In the genomic region with DNA sequence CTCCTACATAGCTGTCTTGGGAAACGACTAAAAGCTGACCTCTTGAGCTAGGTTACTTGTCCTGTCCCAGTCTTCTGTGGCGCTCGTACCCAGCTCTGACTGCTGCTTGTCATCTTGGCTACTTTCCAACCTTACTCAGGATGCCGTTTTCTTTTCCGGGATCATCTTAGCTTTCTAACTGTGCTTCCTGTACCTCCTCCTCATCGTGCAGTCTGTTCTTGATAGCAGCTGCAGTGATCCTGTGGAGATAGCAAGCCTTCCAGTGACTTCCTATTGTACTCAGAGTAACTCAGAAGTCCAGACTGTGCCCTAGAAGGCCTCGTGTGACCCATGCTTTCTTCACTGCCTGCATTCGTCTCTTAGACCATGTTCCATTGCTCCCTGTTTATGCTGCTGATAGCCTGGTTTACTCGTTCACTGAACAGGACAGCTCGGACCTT, we compare ENCODE assay signal across 11 mouse cellular contexts. TPM values are rescaled to one million over a fixed set of nuclear protein-coding genes. Genes with fewer than 3 reads are reported as not detected.
DNase-seq lines count a peak whose midpoint lies in the region; ATAC-seq and TF ChIP-seq lines count a peak whose summit lies in the region.
"Had no signal": no experiment of that assay in that cellular context is flagged by ENCODE, and none has a peak within 500 bp of the region (broad histone marks: within the 10 kb centered on the region; RNA-seq: fewer than 3 reads in every experiment).

No protein-coding gene starts in this region.

- WGBS in lung, embryonic 14.5 days, result 40% methylated on average over 10 of the region's 10 CpGs
- WGBS in lung, adult 2 months, result 23% methylated on average over 10 of the region's 10 CpGs
- WGBS in heart, embryonic 16.5 days, result 25% methylated on average over 10 of the region's 10 CpGs

- no peak for TF ChIP-seq POLR2A in lung, adult 2 months (IDR thresholded peaks at IDR 0.05; ENCODE audit: borderline replicate concordance, extremely low read depth, low read depth, low read length)

- peak; percentile 52; the same call in 1 of the 2 replicates for ATAC-seq in lung, embryonic 14.5 days (ENCODE audit: insufficient read depth)
- peak; percentile 52 for ATAC-seq in heart, embryonic 16.5 days (replicated peaks; ENCODE audit: extremely low read depth, insufficient read depth, low FRiP score)

- no peak overlapping the region for H3K9ac ChIP-seq in lung, embryonic 14.5 days
- H3K9ac ChIP-seq in heart, embryonic 16.5 days (ENCODE audit: low read length), result no peak overlapping the region
- H3K9ac ChIP-seq: lung, embryonic 15.5 days had no signal

- H3K4me1 ChIP-seq in lung, embryonic 14.5 days (ENCODE audit: insufficient read depth), result no peaks in the 10 kb centered on the region
- H3K4me1 ChIP-seq in lung, adult 2 months (ENCODE audit: control insufficient read depth, insufficient read depth, low read length), result peaks cover 12% of the 10 kb centered on the region
- H3K4me1 ChIP-seq in heart, embryonic 16.5 days (ENCODE audit: control insufficient read depth, insufficient read depth, low read length), result 0 out of 2 replicates have a peak, but pooled peaks cover 2% of the 10 kb centered on the region
- peaks cover 46% of the 10 kb centered on the region for H3K4me1 ChIP-seq in megakaryocyte, embryonic 14.5 days

- H3K27ac ChIP-seq in lung, embryonic 14.5 days (ENCODE audit: low read depth), result no peak overlapping the region
- peak overlapping the region; percentile 51 for H3K27ac ChIP-seq in heart, embryonic 16.5 days (ENCODE audit: low read length)
- H3K27ac ChIP-seq: lung, embryonic 15.5 days had no signal

- no peaks in the 10 kb centered on the region for H3K36me3 ChIP-seq in lung, embryonic 14.5 days (ENCODE audit: insufficient read depth)
- no peaks in the 10 kb centered on the region for H3K36me3 ChIP-seq in heart, embryonic 16.5 days (ENCODE audit: control insufficient read depth, insufficient read depth)
- peaks cover 9% of the 10 kb centered on the region for H3K36me3 ChIP-seq in megakaryocyte, embryonic 14.5 days (replicated peaks; ENCODE audit: low read length)
- H3K36me3 ChIP-seq: lung, embryonic 15.5 days had no signal

- DNase-seq in adrenal gland, adult 2 months, result peak; percentile 6
- no peak for DNase-seq in adrenal gland, postnatal 4 days (ENCODE audit: low spot score in 2 of 2)
- DNase-seq in lung, embryonic 14.5 days, result peak; percentile 49
- DNase-seq in lung, adult 2 months, result no peak
- DNase-seq in Muller cell, postnatal 12 days (ENCODE audit: inconsistent ontology term), result no peak
- DNase-seq in right cerebral cortex, postnatal 14 days, result no peak

- no peak overlapping the region for H3K4me2 ChIP-seq in lung, embryonic 14.5 days
- peak overlapping the region; percentile 17 for H3K4me2 ChIP-seq in heart, embryonic 16.5 days (ENCODE audit: low read depth, low read length)
- H3K4me2 ChIP-seq: lung, embryonic 15.5 days had no signal

- H3K27me3 ChIP-seq in lung, embryonic 14.5 days (ENCODE audit: insufficient read depth, low read length), result no peaks in the 10 kb centered on the region
- no peaks in the 10 kb centered on the region for H3K27me3 ChIP-seq in heart, embryonic 16.5 days (ENCODE audit: control insufficient read depth, insufficient read depth, low read length)
- H3K27me3 ChIP-seq in megakaryocyte, embryonic 14.5 days (replicated peaks), result no peaks in the 10 kb centered on the region
- H3K27me3 ChIP-seq: lung, embryonic 15.5 days had no signal

- TF ChIP-seq CTCF in lung, embryonic 14.5 days (IDR thresholded peaks at IDR 0.05; ENCODE audit: low read depth), result no peak
- no peak for TF ChIP-seq CTCF in lung, adult 2 months (IDR thresholded peaks at IDR 0.05; ENCODE audit: insufficient read depth, low read length)

- no peak overlapping the region for H3K4me3 ChIP-seq in lung, embryonic 14.5 days (ENCODE audit: low read depth, low read length)
- H3K4me3 ChIP-seq in lung, adult 2 months (replicated peaks; ENCODE audit: extremely low read depth, low read depth, low read length), result no peak overlapping the region
- H3K4me3 ChIP-seq in heart, embryonic 16.5 days (ENCODE audit: low read length), result no peak overlapping the region
- H3K4me3 ChIP-seq in megakaryocyte, embryonic 14.5 days (replicated peaks), result peak overlapping the region; percentile 68
- H3K4me3 ChIP-seq: lung, embryonic 15.5 days had no signal

- no peaks in the 10 kb centered on the region for H3K9me3 ChIP-seq in lung, embryonic 14.5 days (ENCODE audit: low read depth, low read length)
- no peaks in the 10 kb centered on the region for H3K9me3 ChIP-seq in heart, embryonic 16.5 days (replicated peaks; ENCODE audit: control insufficient read depth, low read length)
- no peaks in the 10 kb centered on the region for H3K9me3 ChIP-seq in megakaryocyte, embryonic 14.5 days
- H3K9me3 ChIP-seq: lung, embryonic 15.5 days had no signal

RNA-seq across cellular contexts. Expression of a gene that starts 43.1 kb away (rescaled TPM):
- total RNA-seq in adrenal gland, adult 2 months (2021), result under 1 TPM in 1 of 2 experiments, not detected in 1; 0.14 TPM
- polyA plus RNA-seq in adrenal gland, adult 2 months (2012; rRNA removed), result not detected in 2 replicates
- total RNA-seq in adrenal gland, postnatal 4 days (2021), result not detected
- polyA plus RNA-seq in lung, embryonic 14.5 days (2014; fragmentation: Nextera tagmentation; extraction: Ambion mirVana), result not detected in 2 replicates
- not detected in 2 replicates for polyA plus RNA-seq in lung, adult 2 months (2012; rRNA removed)
- polyA plus RNA-seq in heart, embryonic 16.5 days (2015; fragmentation: Nextera tagmentation; extraction: Ambion mirVana), result not detected in 2 replicates
- polyA plus RNA-seq in megakaryocyte, embryonic 14.5 days (2012; ENCODE audit: insufficient read depth, low replicate concordance), result not detected in 2 replicates
- polyA plus RNA-seq: C2C12; hindbrain, embryonic 11.5 days; lung, embryonic 15.5 days had no signal

RNA-seq across cellular contexts. Expression of a gene that starts 43.6 kb away (rescaled TPM):
- total RNA-seq in adrenal gland, adult 2 months (2021), result 10 to 100 TPM; 33.4 to 35.1 TPM
- polyA plus RNA-seq in adrenal gland, adult 2 months (2012; rRNA removed), result 11.7 and 14.5 TPM in 2 replicates
- total RNA-seq in adrenal gland, postnatal 4 days (2021), result 10 to 100 TPM; 52.8 to 54.2 TPM
- polyA plus RNA-seq in lung, embryonic 14.5 days (2014; fragmentation: Nextera tagmentation; extraction: Ambion mirVana), result 11.6 and 11.9 TPM in 2 replicates
- polyA plus RNA-seq in lung, adult 2 months (2012; rRNA removed), result 34.7 and 49.1 TPM in 2 replicates
- 10.1 and 12.2 TPM in 2 replicates for polyA plus RNA-seq in heart, embryonic 16.5 days (2015; fragmentation: Nextera tagmentation; extraction: Ambion mirVana)
- polyA plus RNA-seq in megakaryocyte, embryonic 14.5 days (2012; ENCODE audit: insufficient read depth, low replicate concordance), result 0.71 and 2.6 TPM in 2 replicates

RNA-seq across cellular contexts. Expression of a gene that starts 47.5 kb away (rescaled TPM):
- 100 to 1,000 TPM; 122 to 167 TPM for total RNA-seq in adrenal gland, adult 2 months (2021)
- polyA plus RNA-seq in adrenal gland, adult 2 months (2012; rRNA removed), result 46.6 and 57.7 TPM in 2 replicates
- 10 to 100 TPM; 89.3 to 93.9 TPM for total RNA-seq in adrenal gland, postnatal 4 days (2021)
- 187 and 196 TPM in 2 replicates for polyA plus RNA-seq in lung, embryonic 14.5 days (2014; fragmentation: Nextera tagmentation; extraction: Ambion mirVana)
- polyA plus RNA-seq in lung, adult 2 months (2012; rRNA removed), result 40.3 and 50.4 TPM in 2 replicates
- 164 and 169 TPM in 2 replicates for polyA plus RNA-seq in heart, embryonic 16.5 days (2015; fragmentation: Nextera tagmentation; extraction: Ambion mirVana)
- polyA plus RNA-seq in megakaryocyte, embryonic 14.5 days (2012; ENCODE audit: insufficient read depth, low replicate concordance), result 4.9 and 25.7 TPM in 2 replicates

RNA-seq across cellular contexts. Expression of a gene that starts 50.1 kb away (rescaled TPM):
- total RNA-seq in adrenal gland, adult 2 months (2021), result not detected
- not detected in 2 replicates for polyA plus RNA-seq in adrenal gland, adult 2 months (2012; rRNA removed)
- not detected for total RNA-seq in adrenal gland, postnatal 4 days (2021)
- polyA plus RNA-seq in lung, embryonic 14.5 days (2014; fragmentation: Nextera tagmentation; extraction: Ambion mirVana), result 0.11 TPM in 2 replicates
- not detected in 2 replicates for polyA plus RNA-seq in lung, adult 2 months (2012; rRNA removed)
- polyA plus RNA-seq in heart, embryonic 16.5 days (2015; fragmentation: Nextera tagmentation; extraction: Ambion mirVana), result not detected in 2 replicates
- polyA plus RNA-seq in megakaryocyte, embryonic 14.5 days (2012; ENCODE audit: insufficient read depth, low replicate concordance), result 0.88 TPM in 1 of 2 replicates, not detected in the other
- polyA plus RNA-seq: lung, embryonic 15.5 days had no signal

RNA-seq across cellular contexts. Expression of a gene that starts 58.6 kb away (rescaled TPM):
- 10 to 100 TPM; 86.4 to 98.8 TPM for total RNA-seq in adrenal gland, adult 2 months (2021)
- 71.4 and 74.1 TPM in 2 replicates for polyA plus RNA-seq in adrenal gland, adult 2 months (2012; rRNA removed)
- total RNA-seq in adrenal gland, postnatal 4 days (2021), result 10 to 100 TPM; 75.3 to 80.2 TPM
- 91.3 and 93.3 TPM in 2 replicates for polyA plus RNA-seq in lung, embryonic 14.5 days (2014; fragmentation: Nextera tagmentation; extraction: Ambion mirVana)
- 76.8 and 95.5 TPM in 2 replicates for polyA plus RNA-seq in lung, adult 2 months (2012; rRNA removed)
- 98.0 and 98.5 TPM in 2 replicates for polyA plus RNA-seq in heart, embryonic 16.5 days (2015; fragmentation: Nextera tagmentation; extraction: Ambion mirVana)
- polyA plus RNA-seq in megakaryocyte, embryonic 14.5 days (2012; ENCODE audit: insufficient read depth, low replicate concordance), result 23.7 and 66.1 TPM in 2 replicates

Comparison
In these comparisons a context has a peak if more than half of its experiments do, and no peak if none do; other contexts are left out.
1. DNase-seq: peak in adrenal gland, adult 2 months (single experiment) and lung, embryonic 14.5 days (single experiment); none in adrenal gland, postnatal 4 days (0 of 2), lung, adult 2 months (single experiment), Muller cell, postnatal 12 days (single experiment) and right cerebral cortex, postnatal 14 days (single experiment).